Mouse (Mus musculus) right cerebral cortex, adult 2 months (tissue): ENCODE data around the gene Rdh5.

Source experiments
- DNase-seq, 2 experiments: peaks; one replicate each; pipeline ENCODE4 v3.0.0; 2021 to 2022; ENCODE audit warnings: low spot score in 2 of 2

The Rdh5 gene

GRCm38 (mm10) chr10:128929638-128930378, 7.1 kb upstream of the Rdh5 start:
- DNase-seq = no peak

DNA sequence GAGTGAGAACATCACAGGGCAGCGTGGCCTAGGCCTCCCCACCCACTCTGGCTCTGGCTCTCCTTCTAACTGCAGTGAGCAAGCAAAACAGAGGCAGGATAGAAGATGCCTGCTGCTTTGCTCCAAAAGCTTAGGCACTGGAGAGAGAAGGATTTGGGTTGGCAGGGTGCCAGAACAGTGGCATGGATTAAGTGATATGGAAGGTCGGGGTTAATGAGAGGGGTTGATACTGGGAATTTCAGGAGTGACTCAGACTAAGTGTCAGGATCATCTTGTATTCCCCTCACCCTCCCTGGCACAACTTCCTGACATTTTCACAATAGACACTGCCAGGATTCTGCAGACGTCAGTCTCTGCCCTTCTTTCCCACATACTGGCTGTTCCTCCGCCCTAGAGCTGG, 5.7 kb upstream of the Rdh5 start:
- no peak for DNase-seq

- no peak for DNase-seq
Measured at GRCm38 (mm10) chr10:128923935-128924334, 1.2 kb upstream of the Rdh5 start, which contains the start of gene Bloc1s1. Bloc1s1 (minus strand) TSS chr10:128924035.

DNA sequence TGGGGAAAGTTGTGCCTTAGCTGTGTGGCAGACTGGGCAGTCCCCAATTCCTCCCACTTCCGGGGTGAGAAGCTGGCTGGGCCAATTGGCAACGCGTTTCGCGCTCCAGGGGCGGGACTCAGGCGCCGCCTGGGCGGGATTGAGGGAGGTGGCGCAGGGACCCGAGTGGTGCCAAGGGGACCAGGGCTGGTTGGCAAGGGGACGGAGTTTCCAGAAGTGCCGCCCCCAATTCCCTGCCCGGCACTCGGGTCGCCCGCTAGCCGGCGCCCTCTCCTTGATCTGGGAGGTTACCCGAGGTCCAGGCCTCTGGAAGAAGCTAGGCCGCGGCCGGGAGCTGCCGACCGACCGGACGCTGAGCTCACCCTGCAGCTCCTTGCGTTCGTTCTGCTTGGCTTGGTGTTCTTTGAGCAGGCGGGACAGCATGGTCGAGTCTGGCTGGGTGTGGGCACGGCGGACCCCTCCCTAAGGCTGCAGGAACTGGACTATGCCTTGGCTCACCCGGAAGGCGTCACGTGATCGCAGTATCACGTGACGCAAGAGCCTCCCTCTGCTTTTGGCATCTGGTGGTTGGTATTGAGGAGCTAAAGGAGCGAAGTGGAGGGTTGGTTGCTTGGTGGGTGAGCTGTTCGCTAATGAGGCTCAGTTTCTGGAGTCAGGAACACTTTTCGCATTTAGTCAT, 464 bp upstream of the Rdh5 start:
- peak; percentile 91 to 94 for DNase-seq

DNA sequence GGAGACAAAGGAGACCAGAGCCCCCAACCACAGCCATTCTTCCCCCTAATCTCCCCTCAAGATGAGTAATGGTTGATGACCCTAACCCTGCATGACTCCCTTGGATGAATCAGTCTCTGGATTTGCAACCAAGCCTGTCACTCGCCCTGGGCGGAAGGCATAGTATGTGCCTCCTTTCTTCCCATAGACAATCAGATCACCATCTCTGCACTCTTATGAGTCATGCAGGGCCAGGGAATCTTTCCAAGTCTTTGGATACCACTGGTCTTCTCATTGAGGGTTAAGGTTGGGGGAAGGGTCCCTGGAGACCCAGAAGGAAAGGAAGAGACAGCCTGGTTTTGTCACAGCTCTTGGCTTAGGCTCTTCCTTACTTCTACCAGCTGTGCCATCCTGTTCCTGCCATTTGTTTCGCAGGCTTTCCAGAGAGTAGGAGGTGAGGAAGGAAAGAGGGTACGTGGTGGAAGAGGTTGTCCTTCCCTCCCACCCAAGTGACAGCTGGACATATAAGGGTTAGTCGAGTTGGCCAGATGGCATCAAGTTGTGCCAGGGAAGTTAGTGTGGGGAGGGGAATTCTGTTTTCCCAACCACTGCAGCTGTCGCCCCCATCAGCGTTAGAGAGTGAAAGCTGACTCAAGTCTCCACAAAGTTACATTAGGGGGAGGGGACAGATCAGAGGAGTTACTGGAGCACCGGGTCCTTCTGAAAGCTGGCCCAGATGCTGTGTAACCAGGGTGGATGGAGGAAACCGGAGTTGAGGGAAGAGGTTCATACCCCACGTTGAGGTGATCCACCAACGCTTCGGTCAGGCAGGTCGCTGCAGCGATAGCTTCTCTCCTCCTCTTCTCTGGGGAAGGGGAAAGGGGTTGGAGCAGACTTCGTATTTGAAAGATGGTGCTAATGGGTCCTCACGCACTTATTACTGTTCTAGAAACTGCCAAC, 536 bp downstream of the Rdh5 start:
- no peak for DNase-seq

GRCm38 (mm10) chr10:128921251-128921650, 1.4 kb downstream of the Rdh5 start:
- no peak for DNase-seq

GRCm38 (mm10) chr10:128920736-128921161, 1.9 kb downstream of the Rdh5 start:
- DNase-seq = no peak

GRCm38 (mm10) chr10:128919966-128920365, 2.7 kb downstream of the Rdh5 start:
- no peak for DNase-seq

GRCm38 (mm10) chr10:128919203-128919631, 3.5 kb downstream of the Rdh5 start:
- no peak for DNase-seq

DNA sequence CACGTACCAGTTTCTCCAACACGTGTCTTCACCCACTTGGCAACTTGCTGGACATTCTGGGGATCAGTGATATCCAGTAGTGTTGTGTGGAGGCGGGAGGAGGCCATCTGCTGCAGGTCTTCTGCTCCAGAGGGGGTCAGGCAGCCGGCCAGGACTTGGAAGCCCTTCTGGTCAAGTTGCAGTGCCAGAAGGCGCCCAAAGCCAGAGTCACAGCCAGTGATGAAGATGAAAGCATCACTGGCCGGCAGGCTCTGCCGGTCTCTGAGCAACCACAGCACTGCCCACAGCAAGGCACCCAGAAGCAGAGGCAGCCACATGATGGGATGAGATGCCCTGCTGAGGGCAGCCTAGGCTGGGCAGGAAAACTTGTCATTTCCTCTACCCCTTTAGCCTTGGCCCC, 4.4 kb downstream of the Rdh5 start:
- peak in 1 of 2 experiments; percentile 53 for DNase-seq

GRCm38 (mm10) chr10:128917400-128917799, 5.3 kb downstream of the Rdh5 start:
- no peak for DNase-seq

- no peak for DNase-seq
Measured at GRCm38 (mm10) chr10:128916665-128917064, 6.0 kb downstream of the Rdh5 start.

- DNase-seq = no peak
Measured at GRCm38 (mm10) chr10:128915550-128915949, 7.1 kb downstream of the Rdh5 start.

GRCm38 (mm10) chr10:128913696-128914095, 9.0 kb downstream of the Rdh5 start:
- DNase-seq = no peak

DNA sequence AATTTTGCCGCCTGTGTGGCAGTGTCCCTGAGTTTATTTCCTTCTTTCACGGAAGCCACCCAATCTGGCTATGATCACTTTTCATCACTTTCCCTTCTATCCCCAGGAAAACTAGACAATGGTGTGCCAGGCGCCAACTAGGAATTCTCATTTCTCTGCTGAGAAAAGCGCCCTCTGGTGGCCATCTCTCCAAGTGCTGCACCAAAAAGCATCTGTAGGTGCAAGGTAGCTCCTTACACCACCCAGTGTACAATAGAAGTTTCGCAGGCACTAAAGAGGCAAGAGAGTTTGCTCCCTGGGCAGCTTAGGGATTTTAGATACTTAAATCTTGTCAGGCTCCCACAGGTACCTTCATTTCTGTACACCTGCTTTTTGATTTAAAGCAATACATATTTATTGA, 9.5 kb downstream of the Rdh5 start:
- DNase-seq = peak; percentile 95

DNA sequence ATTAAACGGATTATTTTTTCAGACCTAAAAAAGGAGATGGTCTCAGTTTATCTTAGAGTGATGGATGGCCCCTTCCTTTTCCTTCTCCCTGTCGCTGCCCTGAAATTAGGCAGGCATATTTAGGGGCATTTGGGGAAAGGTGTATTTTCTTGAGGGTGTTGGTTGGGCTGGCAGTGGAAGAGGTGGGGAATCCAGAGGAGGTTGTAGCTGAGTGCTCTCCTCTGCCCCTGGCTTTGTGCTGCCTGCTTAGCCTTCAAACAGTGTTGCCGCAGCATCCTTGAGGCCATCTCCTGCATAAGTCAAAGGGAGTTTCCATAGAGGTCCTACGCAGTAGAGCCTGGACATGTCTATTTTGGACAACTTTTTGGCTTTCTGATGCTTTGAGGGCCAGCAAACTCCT, 9.9 kb downstream of the Rdh5 start:
- DNase-seq = no peak

DNA sequence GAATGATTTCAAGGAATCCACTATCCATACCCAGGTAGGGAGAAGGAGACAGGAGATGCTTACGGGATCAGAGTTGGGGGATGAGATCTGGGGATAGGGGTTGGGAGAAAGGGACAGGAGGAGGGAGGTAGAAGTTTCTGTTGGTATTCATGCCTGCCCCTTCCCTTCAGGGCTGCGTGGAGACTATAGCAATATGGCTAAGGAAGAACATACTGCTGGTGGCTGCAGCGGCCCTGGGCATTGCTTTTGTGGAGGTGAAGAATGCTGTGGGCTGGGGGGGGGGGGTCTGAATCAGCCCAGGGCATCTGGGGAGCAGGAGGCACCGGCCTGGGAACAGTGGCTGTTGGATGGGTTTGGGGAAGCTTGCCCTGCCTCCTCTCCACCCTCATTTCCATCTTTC, 10.4 kb downstream of the Rdh5 start:
- no peak for DNase-seq

- no peak for DNase-seq
Measured at GRCm38 (mm10) chr10:128911430-128911829, 11.3 kb downstream of the Rdh5 start.

DNA sequence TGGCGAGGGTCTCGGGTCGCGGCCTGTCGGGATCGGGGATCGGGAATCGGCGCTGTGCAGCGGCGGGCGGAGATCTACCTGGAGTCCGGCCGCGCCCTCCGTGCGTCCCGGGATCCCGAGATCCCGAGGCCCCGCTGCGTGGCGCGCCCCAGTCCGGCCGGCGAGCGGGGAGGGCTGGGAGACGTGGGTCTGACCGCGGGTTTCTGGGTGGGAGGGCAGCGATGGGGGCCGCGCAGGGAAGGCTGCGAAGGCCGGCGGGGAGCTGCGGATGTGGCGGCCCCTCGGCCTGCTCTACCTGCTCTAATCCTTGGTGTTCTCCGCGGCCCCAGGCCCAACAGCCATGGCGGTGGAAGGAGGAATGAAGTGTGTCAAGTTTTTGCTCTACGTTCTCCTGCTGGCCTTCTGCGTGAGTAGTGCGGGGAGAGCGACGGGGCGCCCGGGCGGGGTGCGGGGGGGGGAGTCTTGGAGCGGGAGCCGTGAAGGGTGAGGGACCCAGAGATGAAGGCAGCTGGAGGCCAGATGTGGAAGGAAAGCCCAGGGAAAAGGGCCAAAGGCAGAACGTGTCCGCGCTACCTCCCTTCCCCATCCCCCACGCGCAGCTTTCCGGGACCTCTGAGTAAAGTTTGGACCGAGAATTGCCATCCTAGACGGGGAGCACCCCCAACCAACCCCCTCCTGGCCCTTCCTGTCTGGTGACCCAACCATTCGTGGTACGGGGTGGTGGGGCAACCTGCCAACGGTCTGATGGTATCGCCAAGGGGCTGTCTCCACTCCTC, 12.4 kb downstream of the Rdh5 start:
- peak in 1 of 2 experiments; percentile 40 for DNase-seq

DNA sequence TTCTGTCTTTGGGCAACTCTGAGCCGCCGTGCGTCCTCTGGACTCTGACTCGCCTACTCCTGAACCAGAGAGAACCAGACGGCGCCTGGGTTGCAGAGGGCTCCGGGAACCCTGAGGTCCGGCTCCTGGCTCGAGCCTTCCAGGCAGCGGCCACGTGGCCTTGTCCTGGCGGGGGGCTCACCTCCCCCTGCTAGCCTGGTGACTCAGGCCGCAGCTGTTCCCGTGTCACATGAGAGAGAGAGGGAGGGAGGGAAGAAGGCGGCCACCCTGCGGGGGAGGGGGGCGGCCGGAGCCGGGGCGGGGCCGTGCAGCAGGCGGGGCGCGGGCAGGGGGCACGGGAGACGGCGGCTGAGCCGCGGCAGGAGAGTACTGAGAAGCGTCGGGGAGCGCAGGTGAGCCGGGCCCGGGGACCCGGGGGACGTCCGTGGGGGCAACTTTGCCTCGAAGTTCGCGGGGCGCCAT, 13.1 kb downstream of the Rdh5 start:
- DNase-seq = peak in 1 of 2 experiments; percentile 64

DNA sequence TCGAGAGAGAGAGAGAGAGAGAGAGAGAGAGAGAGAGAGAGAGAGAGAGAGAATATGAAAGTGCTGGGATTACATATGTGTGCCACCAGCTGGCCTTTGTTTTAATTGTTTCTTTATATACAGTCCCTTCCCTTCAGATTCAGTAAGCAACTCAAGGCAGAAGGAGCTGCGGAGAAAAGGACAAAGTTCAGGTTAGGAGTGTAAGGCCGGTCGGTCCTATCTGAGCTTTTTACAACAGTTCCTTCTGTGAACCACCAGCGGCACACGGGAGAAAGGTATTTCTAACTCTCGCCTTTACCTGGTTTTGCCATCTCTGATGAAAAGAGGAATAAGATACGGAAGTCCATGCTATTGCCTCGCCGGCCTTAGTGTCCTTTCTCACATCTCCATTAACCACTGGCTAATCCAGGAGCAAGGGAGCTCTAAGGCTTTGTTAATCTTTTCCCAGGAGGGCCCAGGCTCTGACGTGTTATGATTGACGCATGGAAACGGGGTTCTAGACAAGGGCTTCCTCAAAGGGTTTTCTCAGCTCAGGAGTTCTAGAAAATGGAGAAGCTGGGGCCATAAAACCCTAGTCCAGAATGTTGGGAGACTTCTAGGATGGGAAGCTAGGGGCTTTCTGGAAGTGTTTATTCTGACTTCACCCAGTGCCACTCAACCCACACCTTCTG, 13.8 kb downstream of the Rdh5 start:
- no peak for DNase-seq
